Mouse (Mus musculus): ENCODE measurements at regions not wholly inside any gene's neighbourhood (a gene's known extent, or its start where the extent isn't known, plus 50 kb on each side); places are given as distances from the start of the nearest gene placed in this dataset.

DNA sequence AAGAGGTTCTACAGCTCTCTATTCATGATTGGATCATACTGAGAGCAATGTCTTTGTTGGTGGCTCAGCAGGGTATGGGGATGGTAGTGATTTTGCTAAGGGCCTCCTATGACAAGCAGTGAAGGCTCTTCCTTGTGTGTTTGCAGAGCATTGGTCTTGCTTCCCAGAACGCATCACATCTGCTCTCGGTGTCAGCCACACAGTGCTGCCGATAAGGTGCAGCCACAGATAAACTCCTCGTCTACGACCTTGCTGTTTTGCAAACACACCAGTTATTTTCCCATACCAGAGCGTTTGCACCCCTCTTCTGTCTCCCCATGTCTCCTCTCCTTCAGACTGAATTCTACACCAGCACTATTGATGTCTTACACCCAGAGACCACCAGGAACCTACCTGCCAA lies 68.4 kb upstream of the Thpo start:
- Histone ChIP-seq H3K9ac (ENCODE audit: insufficient read depth, low read depth, low read length, poor library complexity, severe bottlenecking) (no peak overlapping the region), H3K4me3 (ENCODE audit: insufficient read depth in 1 of 2, low read depth in 1 of 2, low read length in 2 of 2, poor library complexity in 1 of 2, severe bottlenecking in 1 of 2) (no peak overlapping the region), H3K27ac (ENCODE audit: insufficient read depth, low read depth, low read length, poor library complexity, severe bottlenecking) (no peak overlapping the region), H3K36me3 (ENCODE audit: control insufficient read depth, insufficient read depth, low read length, poor library complexity, severe bottlenecking) (no peaks in the 10 kb centered on the region), H3K9me3 (ENCODE audit: control insufficient read depth, insufficient read depth, low read depth, low read length) (no peaks in the 10 kb centered on the region), H3K4me1 (ENCODE audit: control insufficient read depth in 2 of 2, insufficient read depth in 2 of 2, low read length in 2 of 2, poor library complexity in 1 of 2) (peaks cover 5 to 15% of the 10 kb centered on the region in 2 experiments; a peak in 3 of 4 replicates)
- TF ChIP-seq HCFC1 (IDR thresholded peaks at IDR 0.05; ENCODE audit: borderline replicate concordance, insufficient read depth, low read length) (no peak), MAFK (IDR thresholded peaks at IDR 0.05; ENCODE audit: insufficient read depth, low read depth, low read length) (no peak), ZC3H11A (IDR thresholded peaks at IDR 0.05; ENCODE audit: borderline replicate concordance, low read depth, low read length) (no peak), ZNF384 (IDR thresholded peaks at IDR 0.05; ENCODE audit: low read depth, low read length) (no peak), CHD2 (IDR thresholded peaks at IDR 0.05; ENCODE audit: low read depth, low read length) (no peak)
- no peak for DNase-seq (ENCODE audit: low read depth, low spot score)
- in situ Hi-C loops (cut with MboI; ENCODE audit: low sequenced_read_pairs in 2 of 2, unreplicated experiment in 2 of 2): no loop called here

DNA sequence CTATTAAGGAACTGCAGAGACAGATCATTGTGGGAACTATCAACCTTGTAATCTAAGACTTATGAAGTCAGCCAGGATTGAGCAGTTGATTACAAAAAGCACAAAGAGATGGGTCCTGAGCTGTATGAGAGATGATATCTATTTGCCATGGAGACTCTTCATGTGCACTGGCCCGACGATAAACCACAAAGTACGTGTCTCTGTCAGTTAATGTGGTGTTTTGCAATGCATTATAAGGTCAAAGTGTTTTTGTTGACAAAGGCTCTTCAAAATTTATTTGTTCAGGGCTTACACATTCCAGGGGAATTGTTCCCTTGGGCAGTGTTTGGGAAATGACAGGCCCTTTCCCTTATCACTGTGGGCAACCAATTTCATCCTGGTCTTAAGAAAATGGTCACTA lies 65.7 kb upstream of the Thpo start:
- TF ChIP-seq ZNF384 (IDR thresholded peaks at IDR 0.05; ENCODE audit: low read depth, low read length) (no peak), MAFK (IDR thresholded peaks at IDR 0.05; ENCODE audit: insufficient read depth, low read depth, low read length) (no peak), HCFC1 (IDR thresholded peaks at IDR 0.05; ENCODE audit: borderline replicate concordance, insufficient read depth, low read length) (no peak), ZC3H11A (IDR thresholded peaks at IDR 0.05; ENCODE audit: borderline replicate concordance, low read depth, low read length) (no peak), CHD2 (IDR thresholded peaks at IDR 0.05; ENCODE audit: low read depth, low read length) (no peak)
- no peaks in the 10 kb centered on the region for H3K9me3 ChIP-seq (ENCODE audit: control insufficient read depth, insufficient read depth, low read depth, low read length)
- no peak overlapping the region for H3K9ac ChIP-seq (ENCODE audit: insufficient read depth, low read depth, low read length, poor library complexity, severe bottlenecking)
- in situ Hi-C loops (cut with MboI; ENCODE audit: low sequenced_read_pairs in 2 of 2, unreplicated experiment in 2 of 2): no loop called here
- H3K27ac ChIP-seq (ENCODE audit: insufficient read depth, low read depth, low read length, poor library complexity, severe bottlenecking): no peak overlapping the region
- no peak overlapping the region for H3K4me3 ChIP-seq (ENCODE audit: insufficient read depth in 1 of 2, low read depth in 1 of 2, low read length in 2 of 2, poor library complexity in 1 of 2, severe bottlenecking in 1 of 2)
- no peaks in the 10 kb centered on the region for H3K36me3 ChIP-seq (ENCODE audit: control insufficient read depth, insufficient read depth, low read length, poor library complexity, severe bottlenecking)
- DNase-seq (ENCODE audit: low read depth, low spot score): no peak
- H3K4me1 ChIP-seq (ENCODE audit: control insufficient read depth in 2 of 2, insufficient read depth in 2 of 2, low read length in 2 of 2, poor library complexity in 1 of 2): peaks cover 3 to 5% of the 10 kb centered on the region in 2 experiments; a peak in 3 of 4 replicates

DNA sequence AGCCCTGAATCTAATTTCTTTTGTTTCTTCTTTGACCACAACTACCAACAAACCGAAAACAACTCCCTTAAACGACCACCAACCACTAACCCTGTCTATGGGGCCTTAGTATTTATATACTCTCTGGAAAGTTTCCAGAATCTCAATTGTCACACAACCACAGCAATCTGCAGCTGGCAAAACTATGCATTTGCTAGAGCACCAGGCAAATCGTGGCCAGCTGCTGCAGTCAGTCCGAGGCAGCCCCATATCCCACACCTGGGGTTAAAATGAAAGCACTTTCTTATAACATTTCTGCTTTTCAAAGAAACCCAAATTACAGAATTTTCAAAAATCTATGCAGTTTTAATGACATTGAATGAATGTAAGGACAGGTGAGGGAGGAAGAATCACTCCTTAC lies 63.8 kb upstream of the Thpo start:
- no peak overlapping the region for H3K9ac ChIP-seq (ENCODE audit: insufficient read depth, low read depth, low read length, poor library complexity, severe bottlenecking)

DNA sequence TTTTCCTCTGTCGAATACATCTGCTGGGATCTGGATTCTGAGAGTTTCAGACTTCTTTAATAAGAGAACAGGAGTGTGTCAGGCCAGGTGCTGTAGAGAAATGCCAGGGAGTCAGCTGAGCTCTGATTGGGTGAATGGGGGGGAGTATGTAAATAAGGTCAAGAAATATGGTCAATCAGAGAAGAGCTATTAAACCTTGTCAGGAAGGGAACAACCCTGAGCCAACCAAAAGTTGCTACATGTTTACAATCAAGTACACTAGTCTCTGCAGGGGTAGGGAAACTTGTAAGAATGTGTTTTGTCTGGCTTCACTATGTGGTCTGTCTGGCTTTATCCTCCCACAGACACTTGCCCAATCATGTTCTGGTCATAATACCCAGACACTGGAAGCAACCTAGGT lies 60.4 kb upstream of the Thpo start:
- no peaks in the 10 kb centered on the region for H3K9me3 ChIP-seq (ENCODE audit: control insufficient read depth, insufficient read depth, low read depth, low read length)
- peaks cover 6 to 11% of the 10 kb centered on the region in 2 experiments; a peak in 3 of 4 replicates for H3K4me1 ChIP-seq (ENCODE audit: control insufficient read depth in 2 of 2, insufficient read depth in 2 of 2, low read length in 2 of 2, poor library complexity in 1 of 2)
- no peak overlapping the region for H3K4me3 ChIP-seq (ENCODE audit: insufficient read depth in 1 of 2, low read depth in 1 of 2, low read length in 2 of 2, poor library complexity in 1 of 2, severe bottlenecking in 1 of 2)
- in situ Hi-C loops (cut with MboI; ENCODE audit: low sequenced_read_pairs in 2 of 2, unreplicated experiment in 2 of 2): loop anchor here in 1 of 2 experiments (25.0 kb wide), 1 partner anchor 393 kb away; no protein-coding TSS in a partner anchor
- H3K27ac ChIP-seq (ENCODE audit: insufficient read depth, low read depth, low read length, poor library complexity, severe bottlenecking): no peak overlapping the region
- no peaks in the 10 kb centered on the region for H3K36me3 ChIP-seq (ENCODE audit: control insufficient read depth, insufficient read depth, low read length, poor library complexity, severe bottlenecking)
- TF ChIP-seq CHD2 (IDR thresholded peaks at IDR 0.05; ENCODE audit: low read depth, low read length) (no peak), ZNF384 (IDR thresholded peaks at IDR 0.05; ENCODE audit: low read depth, low read length) (no peak), ZC3H11A (IDR thresholded peaks at IDR 0.05; ENCODE audit: borderline replicate concordance, low read depth, low read length) (no peak), MAFK (IDR thresholded peaks at IDR 0.05; ENCODE audit: insufficient read depth, low read depth, low read length) (no peak), HCFC1 (IDR thresholded peaks at IDR 0.05; ENCODE audit: borderline replicate concordance, insufficient read depth, low read length) (no peak)
- H3K9ac ChIP-seq (ENCODE audit: insufficient read depth, low read depth, low read length, poor library complexity, severe bottlenecking): no peak overlapping the region
- DNase-seq (ENCODE audit: low read depth, low spot score): no peak

More for the DNA sequence above, 63.8 kb upstream of the Thpo start:
- Histone ChIP-seq H3K27ac (ENCODE audit: insufficient read depth, low read depth, low read length, poor library complexity, severe bottlenecking) (no peak overlapping the region), H3K36me3 (ENCODE audit: control insufficient read depth, insufficient read depth, low read length, poor library complexity, severe bottlenecking) (no peaks in the 10 kb centered on the region), H3K4me3 (ENCODE audit: insufficient read depth in 1 of 2, low read depth in 1 of 2, low read length in 2 of 2, poor library complexity in 1 of 2, severe bottlenecking in 1 of 2) (no peak overlapping the region), H3K9me3 (ENCODE audit: control insufficient read depth, insufficient read depth, low read depth, low read length) (no peaks in the 10 kb centered on the region), H3K4me1 (ENCODE audit: control insufficient read depth in 2 of 2, insufficient read depth in 2 of 2, low read length in 2 of 2, poor library complexity in 1 of 2) (peaks cover 3 to 4% of the 10 kb centered on the region in 2 experiments; a peak in 3 of 4 replicates)
- TF ChIP-seq MAFK (IDR thresholded peaks at IDR 0.05; ENCODE audit: insufficient read depth, low read depth, low read length): no peak
- TF ChIP-seq ZNF384 (IDR thresholded peaks at IDR 0.05; ENCODE audit: low read depth, low read length): no peak
- TF ChIP-seq HCFC1 (IDR thresholded peaks at IDR 0.05; ENCODE audit: borderline replicate concordance, insufficient read depth, low read length): no peak
- no peak for TF ChIP-seq ZC3H11A (IDR thresholded peaks at IDR 0.05; ENCODE audit: borderline replicate concordance, low read depth, low read length)
- no peak for TF ChIP-seq CHD2 (IDR thresholded peaks at IDR 0.05; ENCODE audit: low read depth, low read length)
- DNase-seq (ENCODE audit: low read depth, low spot score): no peak
- in situ Hi-C loops (cut with MboI; ENCODE audit: low sequenced_read_pairs in 2 of 2, unreplicated experiment in 2 of 2): loop anchor here in 1 of 2 experiments (25.0 kb wide), 1 partner anchor 389 kb away; no protein-coding TSS in a partner anchor
